Mouse (Mus musculus): ENCODE data around the gene Rbpj. TPM values are rescaled to one million over a fixed set of nuclear protein-coding genes. Genes with fewer than 3 reads are reported as not detected.
A peak's percentile ranks its signal among the peaks of the same experiment; 100 is the strongest.

Gene Rbpj
- polyA plus RNA-seq, 1 experiment, result 13.3 TPM

DNA sequence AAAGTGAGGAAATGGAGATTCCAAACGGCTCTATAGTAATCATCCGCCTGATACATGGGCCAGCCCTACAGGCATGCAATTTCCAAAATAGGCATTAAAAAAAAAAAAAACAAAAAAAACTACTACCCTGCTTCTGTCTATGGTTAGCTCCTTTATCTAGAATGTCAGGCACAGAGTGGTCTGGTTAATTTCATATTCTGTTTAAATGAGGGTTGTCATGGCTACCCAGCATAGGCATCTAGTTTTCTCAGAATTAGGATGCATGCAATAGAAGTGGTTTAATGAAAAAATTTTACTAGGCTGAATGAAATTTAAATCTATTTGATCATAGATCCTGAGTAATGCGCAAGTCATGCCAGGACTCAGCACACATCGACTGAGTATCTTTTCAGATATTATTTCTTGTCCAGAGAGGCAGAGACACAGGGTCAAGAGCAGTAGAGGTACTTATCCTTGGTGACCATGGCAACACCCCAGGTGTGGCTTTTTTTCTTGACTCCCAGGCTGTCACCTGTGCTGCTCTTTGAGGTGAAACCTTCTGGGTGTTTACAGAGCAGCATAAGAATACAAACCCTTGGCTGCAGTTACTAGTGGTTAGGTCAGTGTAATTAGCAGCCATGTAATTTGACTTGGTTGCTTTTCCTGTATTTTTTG is 49.1 kb downstream of the Rbpj start:
- no peaks in the 10 kb centered on the region for H3K4me1 ChIP-seq (ENCODE audit: control insufficient read depth, insufficient read depth, insufficient read length, low read length)
- H3K4me3 ChIP-seq (ENCODE audit: insufficient read depth, low read depth, low read length), result no peak overlapping the region
- no peak overlapping the region for H3K27ac ChIP-seq (replicated peaks; ENCODE audit: low read depth, low read length)

DNA sequence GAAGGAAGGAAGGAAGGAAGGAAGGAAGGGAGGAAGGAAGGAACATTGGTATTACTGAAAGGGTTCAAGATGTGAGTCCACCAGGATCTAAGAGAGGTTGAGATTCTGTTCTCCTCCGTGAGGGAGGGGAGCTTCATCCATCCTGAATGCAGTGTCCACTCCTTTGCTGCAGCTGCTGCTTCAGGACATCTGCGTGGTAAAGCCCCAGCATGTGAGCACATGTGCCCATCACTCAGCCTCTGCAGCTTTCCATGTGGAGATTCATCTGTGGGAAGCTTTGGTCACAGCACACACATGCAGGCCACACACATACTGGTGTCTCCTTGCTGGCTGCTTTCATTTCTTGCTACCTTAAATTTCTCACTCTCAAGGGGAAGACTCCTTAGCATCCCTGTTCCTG is 50.5 kb downstream of the Rbpj start:
- Histone ChIP-seq H3K4me3 (ENCODE audit: insufficient read depth, low read depth, low read length) (no peak overlapping the region), H3K4me1 (ENCODE audit: control insufficient read depth, insufficient read depth, insufficient read length, low read length) (no peaks in the 10 kb centered on the region), H3K27ac (replicated peaks; ENCODE audit: low read depth, low read length) (no peak overlapping the region)

DNA sequence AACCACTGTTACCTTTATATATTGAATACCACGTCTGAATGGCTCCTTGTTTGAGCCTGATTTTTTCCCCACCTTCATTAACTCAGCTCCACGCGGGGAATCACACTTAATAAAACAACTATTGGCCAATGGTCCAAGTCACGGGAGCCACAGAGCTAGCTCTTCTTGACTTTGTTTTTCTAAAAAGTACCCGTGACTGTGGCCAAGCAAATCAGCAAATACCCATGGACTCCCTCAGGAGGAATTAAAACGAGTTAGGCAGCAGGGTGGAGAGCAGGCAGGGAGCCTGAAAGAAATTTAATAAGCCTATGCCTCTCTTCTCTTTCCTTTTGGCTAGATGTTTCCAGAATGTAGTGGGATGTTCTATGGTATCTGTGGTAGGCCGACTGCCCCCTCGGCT is 51.9 kb downstream of the Rbpj start:
- no peak overlapping the region for H3K27ac ChIP-seq (replicated peaks; ENCODE audit: low read depth, low read length)
- H3K4me1 ChIP-seq (ENCODE audit: control insufficient read depth, insufficient read depth, insufficient read length, low read length), result no peaks in the 10 kb centered on the region
- no peak overlapping the region for H3K4me3 ChIP-seq (ENCODE audit: insufficient read depth, low read depth, low read length)

DNA sequence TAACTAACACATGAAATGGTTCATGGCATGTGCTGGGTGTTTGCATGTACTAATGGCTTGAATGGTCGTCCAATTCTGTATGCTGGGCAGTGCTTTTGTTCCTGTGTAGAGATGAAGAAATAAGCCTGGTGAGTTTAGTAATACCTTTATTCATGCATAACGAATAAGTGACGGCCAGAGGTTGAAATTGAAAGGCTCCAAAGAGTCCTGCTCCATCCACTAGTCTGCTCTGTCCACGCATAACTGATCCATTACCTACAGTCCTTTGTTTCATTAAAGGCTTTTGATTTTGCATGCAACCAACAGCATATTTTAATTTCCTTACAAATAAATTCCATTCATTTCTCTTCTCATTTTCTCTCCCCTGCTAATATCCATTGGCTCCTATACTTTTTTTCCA is 53.2 kb downstream of the Rbpj start:
- Histone ChIP-seq H3K27ac (replicated peaks; ENCODE audit: low read depth, low read length) (no peak overlapping the region), H3K4me3 (ENCODE audit: insufficient read depth, low read depth, low read length) (no peak overlapping the region), H3K4me1 (ENCODE audit: control insufficient read depth, insufficient read depth, insufficient read length, low read length) (no peaks in the 10 kb centered on the region)

DNA sequence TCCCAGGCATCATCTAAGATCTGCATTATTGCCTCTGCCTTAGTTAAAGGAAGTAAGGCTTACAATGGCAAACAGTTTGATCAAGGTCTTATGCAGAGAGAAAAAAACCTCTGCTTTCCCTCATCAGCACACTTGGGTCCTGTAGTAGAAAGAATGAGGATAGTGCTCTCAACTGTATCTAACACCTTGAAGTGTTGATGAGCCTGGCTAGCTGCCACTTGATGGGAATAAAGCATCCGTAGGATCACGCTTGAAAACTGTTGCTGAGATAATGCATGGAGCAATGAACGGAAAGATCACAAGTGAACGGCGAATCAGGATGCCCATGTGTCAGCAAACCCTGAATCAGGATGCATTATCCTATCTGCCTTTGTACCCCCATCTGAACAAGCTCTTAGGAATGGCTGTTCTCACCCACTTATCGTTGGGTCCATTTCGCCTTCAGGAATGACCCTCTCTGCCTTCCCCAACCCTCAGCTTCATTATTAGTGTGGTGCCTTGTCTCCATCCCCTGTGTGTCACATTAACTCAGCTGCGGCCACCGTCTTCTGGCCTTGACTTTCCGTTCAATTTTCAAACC is 54.1 kb downstream of the Rbpj start:
- H3K4me1 ChIP-seq (ENCODE audit: control insufficient read depth, insufficient read depth, insufficient read length, low read length), result no peaks in the 10 kb centered on the region

DNA sequence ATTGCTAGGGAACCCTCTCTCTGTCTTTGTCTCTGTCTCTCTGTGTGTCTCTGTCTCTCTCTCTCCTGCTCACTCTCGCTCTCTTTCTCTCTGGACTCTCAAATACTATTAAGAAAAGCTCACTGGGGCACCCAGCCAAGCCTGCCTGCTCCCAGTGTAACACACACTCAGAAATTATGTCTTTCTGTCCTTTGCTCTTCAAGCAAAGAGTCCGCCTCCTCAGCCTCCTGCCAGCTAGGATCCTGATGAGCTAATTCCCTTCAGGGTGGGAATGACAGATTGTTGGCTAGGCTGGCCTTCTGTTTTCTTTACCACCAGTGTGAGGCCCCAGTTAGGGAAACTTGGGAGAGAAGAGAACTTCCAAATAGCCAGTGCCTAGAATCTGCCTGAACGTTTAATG is 57.1 kb downstream of the Rbpj start:
- Histone ChIP-seq H3K4me1 (ENCODE audit: control insufficient read depth, insufficient read depth, insufficient read length, low read length) (no peaks in the 10 kb centered on the region), H3K27ac (replicated peaks; ENCODE audit: low read depth, low read length) (no peak overlapping the region), H3K4me3 (ENCODE audit: insufficient read depth, low read depth, low read length) (no peak overlapping the region)

More for the DNA sequence above, 54.1 kb downstream of the Rbpj start:
- no peak overlapping the region for H3K27ac ChIP-seq (replicated peaks; ENCODE audit: low read depth, low read length)
- no peak overlapping the region for H3K4me3 ChIP-seq (ENCODE audit: insufficient read depth, low read depth, low read length)

DNA sequence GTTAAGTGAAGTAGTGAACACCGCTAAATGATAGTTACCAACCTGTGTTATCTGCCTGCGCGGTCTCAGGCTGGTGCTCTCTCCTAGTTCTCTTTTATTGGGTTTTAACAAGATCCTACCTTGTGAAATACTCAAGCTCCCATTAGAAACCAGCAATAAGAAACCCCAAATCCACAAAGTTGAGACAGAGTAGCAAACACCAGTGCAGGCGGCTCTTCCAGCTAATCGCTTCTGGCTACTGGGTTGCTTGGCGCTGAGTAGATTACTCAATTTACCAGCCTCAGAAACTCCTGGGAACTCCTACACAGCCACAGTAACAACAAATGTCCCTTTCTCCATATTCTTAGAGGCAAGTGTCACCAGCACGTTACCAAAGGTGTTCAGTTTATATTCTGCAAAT is 58.2 kb downstream of the Rbpj start:
- Histone ChIP-seq H3K4me3 (ENCODE audit: insufficient read depth, low read depth, low read length) (no peak overlapping the region), H3K27ac (replicated peaks; ENCODE audit: low read depth, low read length) (no peak overlapping the region), H3K4me1 (ENCODE audit: control insufficient read depth, insufficient read depth, insufficient read length, low read length) (no peaks in the 10 kb centered on the region)

DNA sequence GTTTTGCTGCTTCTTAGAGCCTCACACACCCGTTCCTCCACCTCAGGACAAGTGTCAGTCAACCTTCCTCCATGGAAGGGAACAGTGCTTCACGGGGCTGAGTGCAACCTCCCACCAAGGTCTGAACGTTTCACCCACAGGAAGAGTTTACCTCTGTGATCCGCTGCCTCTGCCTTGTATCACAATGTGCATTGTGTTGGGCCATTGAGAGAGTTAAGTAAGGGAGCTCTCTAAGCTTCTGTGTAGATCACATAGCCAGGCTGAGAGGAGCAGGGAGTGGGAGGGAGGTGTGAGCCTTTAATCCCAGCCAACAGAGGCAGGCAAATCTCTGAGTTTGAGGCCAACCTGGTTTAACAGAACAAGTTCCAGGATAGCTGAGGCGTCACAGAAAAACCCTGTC is 58.9 kb downstream of the Rbpj start:
- Histone ChIP-seq H3K4me3 (ENCODE audit: insufficient read depth, low read depth, low read length) (no peak overlapping the region), H3K4me1 (ENCODE audit: control insufficient read depth, insufficient read depth, insufficient read length, low read length) (no peaks in the 10 kb centered on the region), H3K27ac (replicated peaks; ENCODE audit: low read depth, low read length) (no peak overlapping the region)

DNA sequence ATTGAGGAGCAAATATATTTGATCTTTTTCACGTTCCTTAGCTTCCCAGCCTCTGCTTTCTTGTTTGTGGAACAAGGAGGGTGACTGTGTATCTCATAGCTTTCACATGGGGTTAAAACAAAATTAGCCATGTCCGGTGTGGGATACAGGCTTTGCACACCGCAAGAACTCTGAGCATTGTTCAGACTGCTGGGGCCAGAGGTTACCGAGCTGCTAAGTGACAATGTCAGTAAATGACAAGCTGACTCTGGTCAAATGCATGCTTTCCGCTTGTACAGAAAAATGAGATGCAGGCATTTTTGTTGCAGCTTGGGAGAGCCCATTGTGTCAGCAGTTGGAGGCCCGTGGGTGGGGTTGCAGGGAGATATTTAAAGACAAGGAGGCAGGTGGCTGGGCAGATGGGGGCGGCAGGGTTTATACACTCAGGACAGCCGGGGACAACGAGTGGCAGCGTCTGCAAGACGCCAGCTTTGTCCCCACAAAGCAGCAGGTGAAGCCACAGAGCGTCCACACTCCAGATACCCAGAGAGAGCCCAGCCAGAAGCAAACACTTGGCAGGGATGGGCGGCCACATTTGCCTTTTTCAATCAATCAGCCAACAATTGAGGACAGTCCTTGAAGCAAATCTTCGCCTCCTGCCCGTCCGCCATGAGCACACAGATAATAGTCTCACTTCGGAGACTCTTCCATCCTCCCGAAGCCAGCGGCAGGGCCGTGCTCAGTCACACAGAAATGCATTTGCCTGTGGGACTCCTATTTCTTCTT is 59.5 kb downstream of the Rbpj start:
- no peaks in the 10 kb centered on the region for H3K4me1 ChIP-seq (ENCODE audit: control insufficient read depth, insufficient read depth, insufficient read length, low read length)
- no peak overlapping the region for H3K27ac ChIP-seq (replicated peaks; ENCODE audit: low read depth, low read length)
- no peak overlapping the region for H3K4me3 ChIP-seq (ENCODE audit: insufficient read depth, low read depth, low read length)

DNA sequence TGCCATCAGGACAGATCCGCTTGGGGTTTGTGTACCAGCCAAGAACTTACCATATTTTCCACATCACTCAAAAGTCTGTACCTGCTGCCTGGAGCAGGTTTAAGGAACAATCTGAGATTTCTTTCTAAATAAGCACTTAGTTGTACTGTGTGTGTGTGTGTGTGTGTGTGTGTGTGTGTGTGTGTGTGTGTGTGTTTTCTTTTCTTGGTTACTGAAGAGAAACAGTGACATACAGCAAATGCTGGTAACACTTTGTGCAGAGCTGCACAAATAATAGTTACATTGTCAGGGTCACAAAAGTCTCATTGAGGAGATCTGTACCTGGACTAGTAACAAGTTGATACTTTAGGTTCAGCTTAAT is 60.1 kb downstream of the Rbpj start:
- no peak overlapping the region for H3K27ac ChIP-seq (replicated peaks; ENCODE audit: low read depth, low read length)

DNA sequence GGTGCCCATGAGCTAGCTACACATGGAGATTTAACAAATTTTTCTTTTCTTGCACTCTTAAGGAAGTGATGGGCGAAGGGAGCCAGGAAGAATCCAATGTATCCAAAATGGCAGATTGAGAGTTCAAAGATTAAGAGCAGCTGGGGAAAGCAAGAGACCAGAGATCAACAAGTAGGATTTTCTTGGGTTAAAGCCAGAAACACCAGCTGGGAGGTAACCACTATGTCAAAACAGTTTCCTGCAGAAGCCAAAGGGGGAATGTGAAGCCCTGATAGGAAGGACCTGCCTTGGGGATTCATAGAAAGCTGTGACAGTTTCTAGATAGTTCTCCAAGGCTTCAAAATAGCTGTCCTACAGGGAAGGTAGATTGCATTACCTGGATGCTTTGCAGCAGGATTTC is 63.9 kb downstream of the Rbpj start:
- Histone ChIP-seq H3K27ac (replicated peaks; ENCODE audit: low read depth, low read length) (no peak overlapping the region), H3K4me3 (ENCODE audit: insufficient read depth, low read depth, low read length) (no peak overlapping the region), H3K4me1 (ENCODE audit: control insufficient read depth, insufficient read depth, insufficient read length, low read length) (no peaks in the 10 kb centered on the region)

More for the DNA sequence above, 60.1 kb downstream of the Rbpj start:
- H3K4me1 ChIP-seq (ENCODE audit: control insufficient read depth, insufficient read depth, insufficient read length, low read length), result no peaks in the 10 kb centered on the region
- H3K4me3 ChIP-seq (ENCODE audit: insufficient read depth, low read depth, low read length), result no peak overlapping the region

DNA sequence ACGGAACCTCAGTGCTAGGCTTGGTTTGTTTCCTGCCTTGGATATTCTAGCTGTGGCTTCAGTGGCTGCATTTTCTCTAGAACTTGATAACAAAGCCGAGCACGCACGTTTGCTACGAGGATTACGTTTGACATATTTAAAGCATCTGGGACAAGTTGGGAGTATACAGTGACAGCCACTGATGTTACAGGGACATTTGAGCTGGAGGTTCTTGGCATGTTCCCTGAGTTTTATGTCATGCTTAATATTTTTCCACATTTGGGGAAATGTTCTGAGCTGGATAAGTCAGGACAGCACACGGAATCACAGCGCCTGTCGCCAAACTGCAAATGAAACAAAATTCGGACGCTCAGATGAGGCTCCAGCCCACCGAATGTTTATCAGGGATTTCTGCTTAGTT is 69.1 kb downstream of the Rbpj start:
- Histone ChIP-seq H3K4me3 (ENCODE audit: insufficient read depth, low read depth, low read length) (no peak overlapping the region), H3K27ac (replicated peaks; ENCODE audit: low read depth, low read length) (no peak overlapping the region), H3K4me1 (ENCODE audit: control insufficient read depth, insufficient read depth, insufficient read length, low read length) (no peaks in the 10 kb centered on the region)

DNA sequence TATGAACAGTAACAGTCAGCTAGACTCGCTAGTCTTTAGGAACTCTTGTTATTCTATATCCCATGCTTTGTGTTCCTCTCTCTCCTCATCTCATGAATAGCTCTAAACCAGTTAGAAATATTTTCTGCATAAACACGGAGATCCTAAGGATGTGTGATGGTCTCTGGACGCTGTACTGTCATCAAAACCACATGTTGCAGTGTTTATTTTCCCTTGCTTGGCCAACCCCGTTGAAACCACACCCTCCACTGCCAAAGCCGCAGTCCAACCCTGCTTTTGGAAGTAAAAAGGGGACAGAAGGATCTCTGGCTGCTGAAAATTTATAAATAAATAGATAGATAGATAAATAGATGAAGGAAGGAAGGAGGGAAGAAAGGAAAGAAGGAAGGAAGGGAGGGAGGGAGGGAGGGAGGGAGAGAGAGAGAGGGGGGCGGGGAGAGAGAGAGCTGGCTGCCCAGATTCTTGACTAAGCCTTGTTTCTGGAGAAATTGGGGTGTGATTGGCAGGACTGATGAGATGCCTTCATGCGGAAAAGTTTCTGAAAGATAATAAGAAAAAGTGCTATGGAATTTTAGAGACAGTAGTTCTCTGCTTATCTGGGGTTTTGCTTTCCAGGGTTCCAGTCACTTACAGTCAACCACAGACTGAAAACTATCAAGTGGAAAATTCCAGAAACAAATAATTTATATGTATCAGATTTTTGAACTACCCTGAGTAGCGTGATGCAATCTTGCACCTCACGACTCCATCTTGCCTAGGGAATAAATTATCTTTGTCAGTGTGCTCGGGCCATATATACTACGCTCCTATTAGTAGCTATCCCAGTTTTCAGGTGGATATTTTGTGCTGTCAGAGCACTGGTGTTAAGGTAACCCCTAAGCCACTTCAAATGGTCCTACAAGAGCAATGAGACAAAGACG is 70.9 kb downstream of the Rbpj start:
- no peak overlapping the region for H3K4me3 ChIP-seq (ENCODE audit: insufficient read depth, low read depth, low read length)
- H3K4me1 ChIP-seq (ENCODE audit: control insufficient read depth, insufficient read depth, insufficient read length, low read length), result no peaks in the 10 kb centered on the region
- no peak overlapping the region for H3K27ac ChIP-seq (replicated peaks; ENCODE audit: low read depth, low read length)

DNA sequence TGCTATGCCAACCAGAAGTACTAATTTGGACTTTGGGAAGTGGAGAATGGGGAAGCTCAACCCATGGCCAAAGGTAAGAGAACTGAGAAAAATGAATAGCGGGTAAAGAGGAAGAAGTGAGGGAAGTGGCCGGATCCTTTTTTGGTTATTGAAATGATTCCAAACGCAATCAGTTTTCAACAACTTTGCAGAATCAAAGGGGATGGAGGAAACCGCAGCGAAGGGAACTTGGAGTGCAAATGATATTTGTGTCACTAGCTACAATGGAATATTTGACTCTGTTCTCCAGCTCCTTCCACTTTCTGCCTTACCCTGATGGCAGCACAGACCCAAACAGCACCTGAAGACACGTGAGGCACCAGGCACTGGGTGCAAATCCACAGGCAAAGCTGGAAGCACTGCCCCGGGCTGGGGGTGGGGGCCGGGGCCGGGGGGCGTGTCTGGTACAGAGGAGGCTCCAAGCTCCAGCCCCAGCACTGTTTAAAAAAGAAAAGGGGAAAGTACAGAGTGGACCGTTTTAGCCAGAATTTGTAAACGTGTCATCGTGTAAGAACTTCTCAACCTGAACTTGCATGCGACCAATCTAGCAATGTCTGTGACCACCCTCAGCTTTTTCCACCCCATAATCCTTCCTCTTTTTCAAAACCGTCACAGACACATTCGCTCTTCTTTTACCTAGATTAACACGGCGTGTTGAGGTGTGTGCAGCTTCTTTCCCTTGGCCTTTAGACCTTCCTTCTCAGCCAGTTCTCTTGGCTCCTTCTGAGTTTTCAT is 74.1 kb downstream of the Rbpj start:
- no peak overlapping the region for H3K4me3 ChIP-seq (ENCODE audit: insufficient read depth, low read depth, low read length)
- no peaks in the 10 kb centered on the region for H3K4me1 ChIP-seq (ENCODE audit: control insufficient read depth, insufficient read depth, insufficient read length, low read length)
- peak overlapping the region; percentile 64 for H3K27ac ChIP-seq (replicated peaks; ENCODE audit: low read depth, low read length)
